8 mouse cellular contexts compared by ENCODE assay signal in the genomic region with DNA sequence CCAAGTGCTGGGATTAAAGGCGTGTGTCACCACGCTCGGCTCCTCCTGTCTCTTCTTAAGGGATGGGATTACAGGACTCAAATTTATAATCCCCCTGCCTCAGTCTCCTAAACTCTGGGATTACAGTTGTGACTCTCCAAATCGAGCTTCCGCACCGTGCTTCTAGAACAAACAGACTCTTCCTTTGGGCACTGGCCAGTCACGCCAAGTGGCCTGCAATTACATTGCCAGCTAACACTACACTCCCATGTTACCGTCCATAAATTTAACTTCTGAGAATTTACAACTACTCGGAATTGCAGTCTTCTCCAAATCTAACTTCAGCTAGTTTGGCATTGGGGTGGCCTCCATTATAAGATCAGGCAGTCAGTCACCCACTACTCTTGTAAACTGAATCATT. TPM values are rescaled to one million over a fixed set of nuclear protein-coding genes. Genes with fewer than 3 reads are reported as not detected.
DNase-seq lines count a peak whose midpoint lies in the region; TF ChIP-seq lines count a peak whose summit lies in the region.

No protein-coding gene starts in this region.

- TF ChIP-seq CTCF in ES-Bruce4 (IDR thresholded peaks at IDR 0.05; ENCODE audit: low read depth, low read length) = no peak

- H3K27ac ChIP-seq in heart, embryonic 10.5 days = peak overlapping the region; percentile 99
- no peak overlapping the region for H3K27ac ChIP-seq in ES-Bruce4 (ENCODE audit: insufficient read depth, low read length)
- H3K27ac ChIP-seq in hindbrain, embryonic 10.5 days = peak overlapping the region; percentile 99

- H3K27me3 ChIP-seq in heart, embryonic 10.5 days (ENCODE audit: insufficient read depth, poor library complexity, severe bottlenecking) = no peaks in the 10 kb centered on the region
- H3K27me3 ChIP-seq in ES-Bruce4 (ENCODE audit: control insufficient read depth, insufficient read depth, low read length, poor library complexity, severe bottlenecking) = no peaks in the 10 kb centered on the region
- peaks cover 3% of the 10 kb centered on the region; the same call in 1 of the 2 replicates for H3K27me3 ChIP-seq in hindbrain, embryonic 10.5 days (ENCODE audit: insufficient read depth, poor library complexity, severe bottlenecking)

- H3K36me3 ChIP-seq in heart, embryonic 10.5 days = peaks cover 9% of the 10 kb centered on the region; the same call in 1 of the 2 replicates
- no peaks in the 10 kb centered on the region for H3K36me3 ChIP-seq in ES-Bruce4 (ENCODE audit: control insufficient read depth, insufficient read depth, low read length, poor library complexity, severe bottlenecking)
- H3K36me3 ChIP-seq in hindbrain, embryonic 10.5 days = peaks cover 16% of the 10 kb centered on the region

- no peak for TF ChIP-seq POLR2A in ES-Bruce4 (IDR thresholded peaks at IDR 0.05; ENCODE audit: insufficient read depth, low read length)

- 82% methylated on average over 9 of the region's 9 CpGs for WGBS in heart, embryonic 10.5 days
- WGBS in hindbrain, embryonic 10.5 days = 80% methylated on average over 9 of the region's 9 CpGs

- no peak for DNase-seq in heart, embryonic 10.5 days (ENCODE audit: low spot score)
- no peak for DNase-seq in heart, adult 9 months (ENCODE audit: low spot score in 2 of 2)
- DNase-seq in hindbrain, embryonic 10.5 days (ENCODE audit: low spot score) = no peak
- peak; percentile 24 for DNase-seq in lung, postnatal 14 days
- DNase-seq in layer of hippocampus, adult 8-10 months (ENCODE audit: low spot score in 2 of 2) = no peak
- DNase-seq in layer of hippocampus, adult 11-12 months (ENCODE audit: low spot score) = no peak
- no peak for DNase-seq in adrenal gland, postnatal 10 days

- TF ChIP-seq EP300 in ES-Bruce4 (IDR thresholded peaks at IDR 0.05; ENCODE audit: insufficient read depth, low read depth, low read length) = no peak

- H3K4me3 ChIP-seq in heart, embryonic 10.5 days = peak overlapping the region; percentile 78
- H3K4me3 ChIP-seq in ES-Bruce4 (ENCODE audit: low read depth, low read length) = peak overlapping the region; percentile 12; the same call in 1 of the 2 replicates
- H3K4me3 ChIP-seq in hindbrain, embryonic 10.5 days = peak overlapping the region; percentile 79

- H3K4me1 ChIP-seq in heart, embryonic 10.5 days = peaks cover 45% of the 10 kb centered on the region
- peaks cover 2% of the 10 kb centered on the region for H3K4me1 ChIP-seq in ES-Bruce4 (ENCODE audit: control insufficient read depth, insufficient read depth, low read length)
- peaks cover 38% of the 10 kb centered on the region for H3K4me1 ChIP-seq in hindbrain, embryonic 10.5 days (replicated peaks)

- no peaks in the 10 kb centered on the region for H3K9me3 ChIP-seq in heart, embryonic 10.5 days
- no peaks in the 10 kb centered on the region for H3K9me3 ChIP-seq in ES-Bruce4 (replicated peaks; ENCODE audit: control insufficient read depth, insufficient read depth, low read length, poor library complexity, severe bottlenecking)
- no peaks in the 10 kb centered on the region for H3K9me3 ChIP-seq in hindbrain, embryonic 10.5 days

- H3K9ac ChIP-seq in ES-Bruce4 (ENCODE audit: low read depth, poor library complexity, severe bottlenecking) = peak overlapping the region; percentile 88

RNA-seq across cellular contexts. Expression of a gene that starts 0.5 kb away (rescaled TPM):
- 34.2 and 38.1 TPM in 2 replicates for polyA plus RNA-seq in heart, embryonic 10.5 days (2016; fragmentation: Nextera tagmentation; extraction: Ambion mirVana)
- polyA plus RNA-seq in ES-Bruce4 (2011; ENCODE audit: insufficient read depth, insufficient read length, low read depth, missing spikeins) = 13.5 and 15.6 TPM in 2 replicates
- polyA plus RNA-seq in hindbrain, embryonic 10.5 days (2016; fragmentation: Nextera tagmentation; extraction: Ambion mirVana) = 41.3 and 42.8 TPM in 2 replicates
- total RNA-seq in layer of hippocampus, adult 8-10 months (2022) = 10 to 100 TPM; 27.3 to 29.5 (median 29.0) TPM
- 10 to 100 TPM; 16.3 to 28.9 TPM for total RNA-seq in adrenal gland, postnatal 10 days (2021)

RNA-seq across cellular contexts. Expression of a gene that starts 40.8 kb away (rescaled TPM):
- polyA plus RNA-seq in heart, embryonic 10.5 days (2016; fragmentation: Nextera tagmentation; extraction: Ambion mirVana) = 770 and 980 TPM in 2 replicates
- 2,815 and 3,044 TPM in 2 replicates for polyA plus RNA-seq in ES-Bruce4 (2011; ENCODE audit: insufficient read depth, insufficient read length, low read depth, missing spikeins)
- polyA plus RNA-seq in hindbrain, embryonic 10.5 days (2016; fragmentation: Nextera tagmentation; extraction: Ambion mirVana) = 806 and 957 TPM in 2 replicates
- total RNA-seq in layer of hippocampus, adult 8-10 months (2022) = 100 to 1,000 TPM; 431 to 611 (median 527) TPM
- total RNA-seq in adrenal gland, postnatal 10 days (2021) = 100 to 1,000 TPM; 672 to 709 TPM

RNA-seq across cellular contexts. Expression of a gene that starts 41.1 kb away (rescaled TPM):
- 1.1 and 2.8 TPM in 2 replicates for polyA plus RNA-seq in heart, embryonic 10.5 days (2016; fragmentation: Nextera tagmentation; extraction: Ambion mirVana)
- 6.2 and 6.3 TPM in 2 replicates for polyA plus RNA-seq in ES-Bruce4 (2011; ENCODE audit: insufficient read depth, insufficient read length, low read depth, missing spikeins)
- 6.3 and 8.6 TPM in 2 replicates for polyA plus RNA-seq in hindbrain, embryonic 10.5 days (2016; fragmentation: Nextera tagmentation; extraction: Ambion mirVana)
- 100 to 1,000 TPM; 112 to 115 (median 114) TPM for total RNA-seq in layer of hippocampus, adult 8-10 months (2022)
- total RNA-seq in adrenal gland, postnatal 10 days (2021) = 1 to 10 TPM; 6.0 to 8.0 TPM

RNA-seq across cellular contexts. Expression of a gene that starts 41.3 kb away (rescaled TPM):
- polyA plus RNA-seq in heart, embryonic 10.5 days (2016; fragmentation: Nextera tagmentation; extraction: Ambion mirVana) = 6.7 and 11.6 TPM in 2 replicates
- 30.7 and 32.3 TPM in 2 replicates for polyA plus RNA-seq in ES-Bruce4 (2011; ENCODE audit: insufficient read depth, insufficient read length, low read depth, missing spikeins)
- polyA plus RNA-seq in hindbrain, embryonic 10.5 days (2016; fragmentation: Nextera tagmentation; extraction: Ambion mirVana) = 7.6 and 7.7 TPM in 2 replicates
- 100 to 1,000 TPM; 383 to 406 (median 399) TPM for total RNA-seq in layer of hippocampus, adult 8-10 months (2022)
- 10 to 100 TPM; 30.2 to 35.0 TPM for total RNA-seq in adrenal gland, postnatal 10 days (2021)

Comparison
In these comparisons a context has a peak if more than half of its experiments do, and no peak if none do; other contexts are left out.
1. H3K4me3 ChIP-seq: peak in every context shown above with its lines; median percentile 79 in hindbrain, embryonic 10.5 days; 78 in heart, embryonic 10.5 days; 12 in ES-Bruce4.